Mouse (Mus musculus) CH12F3 (cell line): ENCODE measurements around the gene Pnmal1.

ENCODE experiments used
- in situ Hi-C: fragments of 300-500 bp; cut with MboI; formaldehyde crosslinking; loops from 2 replicates; pipeline ENCODE4 v1.14.3; 2020; ENCODE audit warnings: low sequenced_read_pairs

Gene Pnmal1

DNA sequence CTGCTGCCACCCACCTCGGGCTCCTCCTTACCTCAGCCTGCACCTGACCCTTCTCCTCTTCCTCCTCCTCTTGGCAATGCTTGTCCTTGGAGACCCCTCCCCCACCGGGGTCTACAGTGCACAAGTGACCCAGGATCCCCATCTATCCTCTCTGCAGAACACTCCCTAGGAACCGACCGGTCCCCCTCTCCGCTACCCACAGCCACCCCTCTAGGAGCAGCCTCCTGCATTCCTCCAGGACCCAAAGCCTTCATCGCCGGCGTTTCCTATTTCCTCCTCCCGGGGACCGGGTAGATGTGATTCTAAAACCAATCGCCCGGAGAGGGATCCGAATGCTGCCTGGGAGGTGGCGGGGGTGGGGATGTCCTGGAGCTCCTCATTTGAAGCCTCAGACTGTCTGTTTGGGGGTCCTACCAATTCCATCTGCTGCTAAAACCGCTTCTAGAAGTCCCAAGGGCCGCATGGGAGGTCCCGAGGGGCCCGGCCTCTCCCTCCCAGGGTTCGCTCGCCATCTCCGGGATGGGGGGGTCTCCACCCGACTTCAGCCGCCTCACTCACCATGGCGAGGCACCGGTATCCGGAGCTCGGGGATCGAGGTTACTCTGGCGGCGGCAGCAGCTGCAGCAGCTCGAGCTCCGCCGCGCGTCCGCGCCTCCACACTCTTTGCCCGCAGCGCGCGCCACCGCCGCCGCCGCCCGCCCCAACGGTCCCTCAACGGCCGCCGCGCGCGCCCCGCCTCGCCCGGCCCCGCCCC, 36.0 kb upstream of the Pnmal1 start:
- in situ Hi-C loops: no loop called here

DNA sequence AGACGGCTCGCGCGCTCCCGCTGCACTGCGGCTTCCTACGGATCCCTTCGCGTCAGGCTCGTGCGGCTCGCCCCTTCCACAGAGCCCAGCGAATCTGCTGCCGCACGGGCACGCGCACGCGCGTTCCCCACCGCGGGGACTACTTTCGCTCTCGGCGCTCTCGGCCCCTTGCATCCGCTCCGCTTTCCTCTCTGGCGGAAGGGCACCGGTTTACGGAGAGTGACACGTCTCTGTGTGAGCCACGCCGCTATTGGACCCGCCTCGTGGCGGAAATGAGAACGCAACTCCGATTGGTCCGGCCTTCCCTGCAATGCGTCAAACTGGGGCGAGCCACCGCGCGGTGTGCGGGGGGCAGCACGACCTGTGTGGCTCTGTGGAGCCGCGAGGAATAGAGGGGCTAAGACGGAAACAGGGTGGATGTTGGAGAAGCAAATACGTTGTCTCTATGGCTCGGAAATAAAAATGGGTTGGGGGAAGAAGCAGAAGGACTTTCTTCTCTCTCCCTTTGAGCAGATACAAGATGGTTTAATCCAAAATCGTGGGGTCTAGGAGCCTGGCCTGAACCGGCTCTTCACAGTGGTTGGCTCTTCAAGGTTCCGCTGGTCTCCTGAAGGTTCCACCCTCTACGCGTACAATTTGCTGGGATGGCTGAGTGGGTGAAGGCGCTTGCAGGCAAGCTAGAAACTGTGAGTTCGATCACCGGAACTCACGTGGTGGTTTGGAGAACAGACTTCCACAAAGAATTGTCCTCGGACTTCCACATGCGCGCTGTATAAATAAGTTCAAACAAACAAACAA, 35.2 kb upstream of the Pnmal1 start, which contains the start of gene Calm3:
Calm3 (minus strand) TSS at position 78 of the 798 bp plus-strand sequence.
- in situ Hi-C loops: no loop called here

DNA sequence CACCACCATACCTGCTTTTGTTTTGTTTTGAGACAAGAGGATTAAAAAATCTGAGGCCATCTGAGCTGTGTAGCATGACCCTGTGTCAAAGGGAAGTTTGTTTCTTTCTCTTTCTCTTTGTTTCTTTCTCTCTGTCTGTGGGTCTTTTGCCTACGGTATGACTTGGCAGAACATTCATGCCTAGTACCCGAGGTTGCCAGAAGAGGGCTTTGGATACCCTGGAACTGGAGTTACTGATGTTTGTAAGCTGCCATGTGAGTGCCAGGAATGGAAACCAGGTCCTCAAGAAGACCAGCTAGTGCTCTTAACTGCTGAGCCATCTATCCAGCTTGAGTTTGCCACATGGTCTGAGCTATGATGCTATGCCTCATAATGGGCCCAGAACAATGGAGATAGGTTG, 31.1 kb upstream of the Pnmal1 start:
- in situ Hi-C loops: loop anchor here (25.0 kb wide), 1 partner anchor 1959 kb away; no protein-coding TSS in a partner anchor

DNA sequence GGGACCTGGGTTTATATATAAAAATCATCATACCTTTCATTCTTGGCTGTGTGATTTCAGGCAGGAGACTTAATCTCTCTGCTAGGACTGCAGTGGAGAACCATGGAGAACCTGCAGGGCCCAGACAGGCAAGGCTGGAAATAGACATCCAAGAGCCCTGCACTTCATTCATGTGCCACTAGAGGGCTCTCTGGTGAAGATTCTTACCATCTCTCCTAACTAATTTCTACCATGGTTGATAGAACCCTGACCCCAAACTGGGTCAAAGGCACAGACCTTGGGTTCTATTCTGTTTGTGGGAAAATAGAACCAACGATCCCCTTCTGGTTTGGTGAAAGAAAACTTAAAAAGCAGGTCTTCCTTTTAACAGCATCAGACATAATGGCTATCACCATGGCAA, 28.6 kb upstream of the Pnmal1 start:
- in situ Hi-C loops: loop anchor here (10.0 to 25.0 kb wide), 2 partner anchors 124 to 1956 kb away; no protein-coding TSS in a partner anchor

DNA sequence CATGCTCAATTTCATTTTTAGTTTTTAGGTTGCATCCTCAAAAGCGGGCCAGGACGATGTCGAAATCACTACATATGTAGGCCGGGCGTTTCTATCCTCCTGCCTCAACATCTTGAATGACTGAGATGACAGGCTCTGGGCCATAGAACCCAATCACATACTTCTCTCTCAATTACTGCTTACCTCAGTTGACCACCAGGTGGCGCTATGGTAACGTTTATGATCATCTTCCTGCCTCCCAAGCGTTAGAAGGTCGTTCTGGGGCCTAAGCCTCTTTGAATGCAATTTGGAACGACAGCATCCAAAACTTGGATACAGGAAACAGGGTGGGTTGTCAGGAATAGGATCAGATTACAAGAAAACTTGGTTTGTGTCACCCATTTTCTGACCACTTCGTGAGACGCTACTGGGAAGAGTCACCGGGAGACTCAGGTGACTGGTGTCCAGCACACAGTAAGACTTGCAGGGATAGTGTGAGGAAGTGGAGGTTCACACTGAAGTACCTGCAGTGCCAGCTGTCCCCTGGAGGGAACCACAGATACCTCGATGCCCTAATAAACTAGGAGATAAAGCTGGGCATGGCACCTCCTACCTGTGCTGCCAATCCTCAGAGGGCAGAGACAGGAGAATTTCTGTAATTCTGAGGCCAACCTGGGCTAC, 27.4 kb upstream of the Pnmal1 start:
- in situ Hi-C loops: loop anchor here (10.0 to 25.0 kb wide), 2 partner anchors 123 to 1955 kb away; no protein-coding TSS in a partner anchor

DNA sequence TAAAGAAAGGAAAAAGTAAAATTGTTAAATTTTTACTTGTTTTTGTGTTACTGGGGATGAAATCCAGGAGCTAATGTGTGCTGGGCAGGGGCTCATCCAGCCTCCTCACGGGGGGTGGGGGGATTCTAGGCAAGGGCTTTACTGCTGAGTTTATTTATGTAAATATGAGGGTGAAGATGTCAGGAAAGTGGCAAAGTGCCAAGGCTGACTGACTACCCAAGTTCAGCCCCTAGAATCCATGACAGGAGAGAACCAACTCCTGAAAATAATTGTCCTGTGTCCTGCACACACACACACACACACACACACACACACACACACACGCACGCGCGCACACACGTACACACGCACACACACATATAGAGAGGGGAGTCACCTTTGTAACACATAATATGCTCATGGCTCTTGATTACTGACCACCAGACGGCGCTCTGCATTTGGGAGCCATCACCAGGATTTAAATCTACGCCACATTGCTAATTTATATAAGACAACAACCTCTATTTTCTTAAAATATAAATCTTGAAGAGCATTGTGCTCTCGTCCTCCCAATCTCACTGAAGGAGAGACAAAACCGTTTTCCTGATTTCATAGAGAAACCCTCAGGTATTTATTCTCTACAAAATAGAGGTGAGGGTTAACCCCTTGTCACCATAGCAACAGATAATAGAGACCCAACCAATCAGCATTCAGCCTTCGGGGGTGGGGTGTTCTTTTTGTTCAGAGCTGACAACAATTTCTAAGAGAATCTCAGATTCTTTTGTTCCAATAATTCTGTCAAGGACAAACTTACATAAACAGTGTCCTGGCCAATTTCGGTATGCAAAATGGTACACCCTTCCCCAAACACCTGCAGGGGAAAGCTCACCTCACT, 26.5 kb upstream of the Pnmal1 start:
- in situ Hi-C loops: loop anchor here (10.0 to 25.0 kb wide), 2 partner anchors 122 to 1954 kb away; no protein-coding TSS in a partner anchor

DNA sequence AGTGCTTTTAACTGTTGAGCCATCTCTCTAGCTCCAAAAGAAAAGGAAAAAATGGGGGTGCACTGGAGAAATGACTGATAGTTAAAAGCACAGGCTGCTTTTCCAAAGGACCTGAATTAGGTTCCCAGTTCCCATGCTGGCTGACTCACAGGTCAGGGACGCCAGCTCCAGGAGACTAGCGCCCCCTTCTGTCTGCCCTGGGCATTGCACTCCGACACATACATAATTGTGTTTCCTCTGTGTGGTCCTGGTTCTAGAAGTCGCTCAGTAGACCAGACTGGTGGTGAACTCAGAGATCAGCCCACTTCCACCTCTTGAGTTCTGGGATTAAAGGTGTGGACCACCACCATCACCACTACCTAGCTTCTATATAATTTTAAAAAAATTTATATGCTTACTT, 22.2 kb upstream of the Pnmal1 start:
- in situ Hi-C loops: loop anchor here (10.0 to 25.0 kb wide), 2 partner anchors 117 to 1950 kb away; no protein-coding TSS in a partner anchor

DNA sequence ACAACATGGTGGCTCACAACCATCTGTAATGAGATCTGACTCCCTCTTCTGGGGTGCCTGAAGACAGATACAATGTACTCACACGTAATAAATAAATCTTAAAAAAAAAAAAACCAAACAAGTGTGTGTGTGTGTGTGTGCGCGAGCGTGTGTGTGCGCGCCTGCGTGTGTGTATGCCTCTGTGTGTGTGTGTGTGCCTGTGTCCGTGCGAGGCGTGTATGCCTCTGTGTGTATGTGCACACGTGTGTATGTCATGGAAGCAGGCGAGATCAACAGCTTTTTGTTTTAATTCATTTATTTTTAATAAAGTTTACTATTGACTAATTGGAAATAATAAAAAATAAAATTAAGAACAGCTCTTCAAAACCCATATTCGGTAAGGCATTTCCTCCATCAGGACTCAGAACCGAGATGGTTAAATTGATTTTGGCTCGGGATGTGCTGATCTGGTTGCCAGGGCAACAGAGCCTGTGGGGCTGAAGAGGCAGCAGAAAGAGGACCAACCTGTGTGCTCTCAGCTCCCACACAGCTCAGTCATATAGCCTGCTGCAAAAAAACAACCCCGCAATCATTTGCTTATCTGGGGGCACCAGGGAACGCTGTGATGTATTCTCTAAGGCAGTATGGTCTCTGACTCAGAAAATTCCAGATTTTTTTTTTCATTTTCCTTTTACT, 21.2 kb upstream of the Pnmal1 start:
- in situ Hi-C loops: loop anchor here (10.0 to 25.0 kb wide), 2 partner anchors 117 to 1949 kb away; no protein-coding TSS in a partner anchor

DNA sequence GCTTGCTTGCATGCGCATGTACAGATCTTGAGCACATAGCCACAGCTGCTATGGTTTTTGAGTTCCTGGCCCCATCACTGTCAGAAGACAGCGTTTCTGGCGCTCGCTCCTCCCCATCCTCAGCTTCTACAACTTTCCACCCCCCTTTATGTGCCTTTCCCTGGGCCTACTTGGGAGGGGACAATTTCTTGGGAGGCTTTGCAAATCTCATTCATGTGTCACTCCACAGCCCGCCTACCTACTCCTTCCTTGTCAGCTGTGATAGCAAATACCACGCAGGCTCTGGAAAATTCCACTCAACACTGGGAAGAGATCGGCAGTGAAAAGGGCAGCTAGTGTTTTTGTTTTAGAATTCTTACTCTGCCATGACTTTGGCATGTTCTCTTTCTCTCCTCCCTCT, 19.2 kb upstream of the Pnmal1 start:
- in situ Hi-C loops: loop anchor here (25.0 kb wide), 1 partner anchor 1947 kb away; no protein-coding TSS in a partner anchor

DNA sequence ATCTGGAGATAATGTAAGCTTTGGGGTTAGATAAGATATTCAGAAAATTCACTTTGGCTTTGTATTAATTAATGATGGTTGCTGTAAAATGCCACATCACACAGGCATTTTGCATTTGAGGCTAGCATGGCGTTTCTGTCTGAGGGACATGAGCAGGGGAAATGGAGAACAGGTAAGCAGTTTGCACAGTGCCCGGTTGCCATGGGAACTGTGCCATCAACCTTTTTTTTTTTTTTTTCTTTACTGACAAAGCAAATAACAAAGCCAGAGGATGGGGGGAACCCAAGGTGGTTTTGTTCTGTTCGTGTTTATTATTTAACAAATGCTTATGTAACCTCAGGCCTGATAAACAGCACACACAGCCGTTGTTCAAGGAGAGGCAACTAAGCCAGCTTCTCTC, 16.6 kb upstream of the Pnmal1 start:
- in situ Hi-C loops: loop anchor here (25.0 kb wide), 1 partner anchor 1944 kb away; no protein-coding TSS in a partner anchor

DNA sequence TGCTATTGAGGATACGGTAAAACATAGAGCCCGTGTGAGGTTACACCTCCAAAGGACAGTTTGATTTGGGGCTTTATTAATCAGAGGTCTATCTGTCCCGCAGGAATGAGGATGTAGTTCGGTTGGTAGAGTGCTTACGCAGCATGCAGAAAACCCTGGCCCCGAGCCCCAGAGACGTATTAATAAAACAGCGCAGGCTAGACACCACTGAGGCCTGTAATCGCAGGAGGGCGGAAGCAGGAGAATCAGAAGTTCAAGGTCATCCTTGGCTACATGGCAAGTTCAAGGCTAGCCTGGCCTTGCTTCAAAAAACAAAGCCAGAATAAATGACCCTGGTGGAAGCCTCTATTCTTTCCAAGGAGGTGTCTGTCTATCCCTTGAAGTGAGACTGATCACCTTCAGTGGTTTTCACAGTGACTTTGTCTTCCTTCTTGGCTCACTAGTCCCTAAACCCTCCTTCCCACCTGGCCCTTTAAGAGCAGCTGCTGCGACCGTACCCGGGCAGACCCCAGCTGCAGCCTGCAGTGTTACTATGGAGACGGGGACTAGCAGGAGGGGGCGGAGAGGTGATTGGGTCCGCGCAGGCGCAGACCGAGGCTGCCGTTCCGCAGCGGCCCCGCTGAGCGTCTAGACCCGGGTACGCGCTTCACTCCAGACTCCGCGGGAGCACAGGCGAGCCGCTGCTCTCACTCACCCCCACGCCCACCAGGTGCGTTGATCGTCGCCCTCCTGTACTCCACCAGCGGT, 15.2 kb upstream of the Pnmal1 start, which contains the start of gene Pnmal2:
Pnmal2 (plus strand) TSS at position 622 of the 747 bp plus-strand sequence.
- in situ Hi-C loops: loop anchor here (25.0 kb wide), 1 partner anchor 1943 kb away; no protein-coding TSS in a partner anchor

DNA sequence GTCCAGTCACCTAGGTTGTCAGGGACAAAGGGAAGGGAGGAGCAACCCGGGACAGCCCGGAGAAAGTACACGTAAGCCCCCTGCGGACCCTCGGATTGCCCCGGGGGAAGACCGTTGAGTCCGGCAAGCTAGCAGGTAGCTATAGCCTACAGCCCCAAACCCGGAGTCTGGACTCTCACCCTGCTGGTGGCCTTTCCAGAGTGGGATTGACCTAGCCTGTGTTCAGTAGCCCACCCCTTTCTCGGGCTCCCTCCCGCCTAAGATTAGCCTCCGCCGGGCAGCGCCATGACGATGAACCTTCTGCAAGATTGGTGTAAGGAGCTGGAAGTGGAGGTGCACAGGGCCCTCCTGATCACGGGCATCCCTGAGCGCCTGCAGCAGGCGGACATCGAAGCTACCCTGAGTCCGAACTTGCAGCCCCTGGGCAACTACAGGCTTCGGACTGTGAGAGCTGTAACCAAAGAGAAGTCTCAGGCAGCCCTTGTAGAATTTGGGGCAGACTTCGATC, 14.6 kb upstream of the Pnmal1 start:
- in situ Hi-C loops: loop anchor here (25.0 kb wide), 1 partner anchor 1942 kb away; no protein-coding TSS in a partner anchor

DNA sequence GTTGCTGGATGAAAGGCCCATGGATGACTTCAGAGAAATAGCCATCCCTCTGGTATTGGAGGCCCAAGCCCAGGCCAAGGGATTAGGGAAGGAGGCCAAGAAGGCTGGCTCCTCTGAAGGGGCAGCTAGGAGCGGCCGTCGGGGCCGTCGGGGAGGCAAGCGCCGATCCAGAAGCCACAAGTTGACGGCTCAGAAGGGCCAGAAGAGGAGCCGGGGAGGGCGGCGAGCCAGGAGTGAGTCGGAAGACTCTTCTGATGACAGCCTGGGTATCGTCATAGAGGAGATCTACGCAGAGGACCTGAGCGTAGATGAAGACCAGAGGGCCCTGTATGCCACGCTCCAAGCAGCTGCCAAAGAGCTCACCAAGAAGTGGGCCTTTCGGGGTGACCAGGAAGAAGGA, 14.1 kb upstream of the Pnmal1 start:
- in situ Hi-C loops: loop anchor here (25.0 kb wide), 1 partner anchor 1942 kb away; no protein-coding TSS in a partner anchor

DNA sequence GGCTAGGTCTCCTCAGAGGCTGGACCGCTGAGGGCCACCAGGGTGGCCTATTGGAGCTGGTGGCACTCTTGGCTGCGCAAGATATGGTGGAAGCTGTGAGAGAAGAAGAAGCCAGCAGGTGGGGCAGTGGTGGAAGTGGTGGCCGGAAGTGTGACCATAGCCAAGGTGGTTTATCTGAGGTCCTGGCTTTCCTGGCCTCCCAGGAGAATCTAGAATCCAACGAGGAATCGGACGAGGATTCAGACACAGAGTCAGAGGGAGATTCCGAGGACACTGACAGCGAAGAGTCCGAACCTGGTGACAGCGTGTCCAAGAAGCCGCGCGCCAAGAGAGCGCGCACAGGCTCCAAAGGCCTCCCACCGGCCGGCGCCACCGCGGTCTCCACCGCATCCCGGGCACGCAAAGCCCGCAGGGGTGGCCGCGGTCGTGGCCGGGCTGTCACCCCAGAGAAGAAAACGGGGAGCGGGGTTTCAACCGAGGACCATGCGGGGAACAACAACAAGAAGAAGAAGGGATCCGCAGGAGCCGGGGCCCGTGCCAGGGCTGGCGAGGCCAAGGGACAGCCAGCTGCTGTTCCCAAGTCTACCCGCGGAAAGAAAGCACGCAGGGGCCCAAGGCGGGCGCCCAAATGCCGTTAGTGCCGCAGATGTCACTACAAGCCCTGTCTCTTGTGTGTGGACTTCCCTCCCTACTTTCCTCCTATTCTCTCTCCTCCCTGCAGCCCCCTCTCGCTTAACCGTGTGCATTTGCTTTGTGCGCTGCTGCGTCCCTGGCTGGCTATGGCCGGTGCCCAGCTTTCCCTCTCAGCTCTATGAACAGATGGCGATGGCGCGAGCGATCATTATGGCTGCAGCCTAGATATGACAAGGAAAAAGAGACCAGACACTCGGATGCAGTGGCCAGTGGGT, 12.8 kb upstream of the Pnmal1 start:
- in situ Hi-C loops: loop anchor here (25.0 kb wide), 1 partner anchor 1941 kb away; no protein-coding TSS in a partner anchor

DNA sequence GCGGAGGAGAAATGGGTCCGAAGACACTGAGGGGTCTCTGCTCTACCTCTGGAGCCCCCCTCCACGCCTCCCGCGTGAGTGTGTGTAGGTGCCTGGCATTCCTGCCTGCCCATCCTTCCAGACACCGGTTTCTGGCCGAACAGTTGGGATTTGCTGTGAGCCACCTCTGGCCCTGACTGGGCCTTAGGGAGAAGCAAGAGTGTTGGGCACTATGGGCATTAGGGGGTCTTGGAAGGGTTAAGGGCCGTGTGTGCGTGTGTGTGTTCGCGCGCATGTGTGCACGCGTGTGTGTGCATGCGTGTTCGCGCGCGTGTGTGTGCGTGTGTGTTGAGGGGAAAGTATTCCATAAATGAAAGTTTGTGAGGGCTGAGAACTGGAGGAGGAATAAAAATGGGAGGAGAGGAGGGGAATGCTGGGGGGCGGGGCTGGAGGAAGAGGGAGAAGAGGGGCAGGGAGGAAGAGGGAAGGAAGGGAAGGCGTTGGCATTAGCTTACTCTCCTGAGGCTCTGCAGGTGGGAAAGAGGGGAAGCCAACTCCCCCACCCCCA, 12.1 kb upstream of the Pnmal1 start:
- in situ Hi-C loops: loop anchor here (25.0 kb wide), 1 partner anchor 1940 kb away; no protein-coding TSS in a partner anchor

DNA sequence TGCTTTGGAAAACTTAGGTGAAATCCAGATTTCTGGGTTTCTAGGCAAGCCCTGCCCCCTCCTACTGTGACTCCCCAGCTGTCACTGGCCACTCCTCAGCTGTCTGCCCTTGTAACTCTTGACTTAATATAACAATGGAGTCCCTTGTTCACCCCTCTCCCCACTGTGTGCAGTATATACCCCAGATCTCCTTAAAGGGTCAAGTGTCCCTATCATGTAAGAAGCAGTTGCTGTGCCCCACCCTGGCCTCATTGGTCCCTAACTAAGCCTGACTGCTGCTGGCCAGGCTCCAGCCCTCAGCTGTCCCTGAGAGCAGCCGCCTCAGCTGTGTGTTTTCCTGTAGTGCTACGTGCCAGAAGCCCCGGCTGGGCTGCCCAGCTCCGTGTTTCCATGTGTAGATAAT, 11.5 kb upstream of the Pnmal1 start:
- in situ Hi-C loops: loop anchor here (25.0 kb wide), 1 partner anchor 1939 kb away; no protein-coding TSS in a partner anchor
